8 mouse cellular contexts compared by ENCODE assay signal in the genomic region with DNA sequence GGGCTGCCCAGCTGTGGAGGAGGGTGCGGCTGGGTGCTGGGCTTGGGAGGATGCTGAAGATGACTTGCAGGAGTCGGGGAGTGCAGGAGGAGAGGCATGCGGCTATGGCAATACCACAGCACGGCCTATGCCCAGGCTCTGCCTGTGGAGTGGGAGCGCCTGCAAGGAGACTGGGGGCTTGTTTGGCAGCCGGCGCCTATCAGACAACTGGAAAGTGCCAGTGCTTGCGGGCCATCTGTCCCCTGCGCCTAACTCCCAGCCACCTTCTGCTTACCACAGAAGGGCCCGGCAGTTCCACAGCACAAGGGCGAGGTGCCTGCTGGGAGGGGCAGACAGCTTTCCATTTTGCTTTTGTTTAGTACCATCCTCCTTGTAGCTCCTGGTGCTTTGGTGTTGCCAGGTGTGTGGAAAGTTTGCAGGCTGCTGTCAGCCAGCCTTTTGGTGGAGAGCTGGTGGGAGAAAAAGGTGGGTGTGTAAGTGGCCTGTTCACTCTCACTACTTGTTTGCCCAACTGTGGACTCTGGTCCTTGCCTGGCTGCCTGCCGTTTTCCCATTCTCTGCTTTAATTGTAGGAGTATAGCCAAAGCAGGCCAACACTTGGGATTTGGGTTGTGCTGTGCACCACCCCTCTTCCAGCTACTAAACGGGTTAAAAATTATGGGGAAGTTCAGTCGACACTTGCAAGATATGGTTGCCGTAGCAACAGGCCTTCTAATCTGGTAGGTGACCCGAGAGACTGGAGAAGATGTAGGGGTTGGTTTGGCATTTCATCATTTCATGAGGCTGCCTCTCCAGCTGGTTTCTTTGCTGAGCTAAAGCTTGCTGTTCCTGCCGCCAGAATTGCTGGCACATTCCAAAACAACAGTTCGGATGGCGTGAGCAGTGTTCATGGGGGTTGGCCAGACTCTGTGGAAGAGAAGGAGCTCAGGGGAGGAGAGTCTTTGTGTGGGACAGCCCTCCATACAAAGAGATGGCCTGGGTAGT. TPM values are rescaled to one million over a fixed set of nuclear protein-coding genes. Genes with fewer than 3 reads are reported as not detected.
DNase-seq lines count a peak whose midpoint lies in the region; ATAC-seq lines count a peak whose summit lies in the region.

No protein-coding gene starts in this region.

- H3K4me2 ChIP-seq in heart, embryonic 12.5 days = 0 out of 2 replicates have a peak overlapping the region, but pooled peaks have one; percentile 11

- peak; percentile 42 for DNase-seq in kidney, postnatal 10 days
- DNase-seq in kidney, adult 18-20 months = no peak
- DNase-seq in cerebellum, postnatal 10 days = peak; percentile 82 to 90
- peak; percentile 57 to 79 for DNase-seq in layer of hippocampus, postnatal 14 days (ENCODE audit: low spot score in 2 of 2)
- peak; percentile 73 for DNase-seq in lung, postnatal 10 days
- peak; percentile 52 to 74 for DNase-seq in right cerebral cortex, postnatal 36 days (ENCODE audit: low spot score in 2 of 2)
- no peak for DNase-seq in ovary, postnatal 10 days (ENCODE audit: low spot score)

- no peaks in the 10 kb centered on the region for H3K27me3 ChIP-seq in heart, embryonic 12.5 days (replicated peaks)

- H3K4me3 ChIP-seq in heart, embryonic 12.5 days = no peak overlapping the region

- H3K9ac ChIP-seq in heart, embryonic 12.5 days = no peak overlapping the region

- 0 out of 2 replicates have a peak, but pooled peaks have one; percentile 27 for ATAC-seq in heart, embryonic 12.5 days (ENCODE audit: insufficient number of reproducible peaks, low FRiP score)

- H3K36me3 ChIP-seq in heart, embryonic 12.5 days = 0 out of 2 replicates have a peak, but pooled peaks cover 6% of the 10 kb centered on the region

- peaks cover 74% of the 10 kb centered on the region for H3K4me1 ChIP-seq in heart, embryonic 12.5 days (replicated peaks)

- H3K9me3 ChIP-seq in heart, embryonic 12.5 days (replicated peaks) = no peaks in the 10 kb centered on the region

- H3K27ac ChIP-seq in heart, embryonic 12.5 days (ENCODE audit: poor library complexity, severe bottlenecking) = peak overlapping the region; percentile 24

- WGBS in heart, embryonic 12.5 days = 36% methylated on average over 19 of the region's 19 CpGs

RNA-seq across cellular contexts. Expression of a gene that starts 45.5 kb away (rescaled TPM):
- polyA plus RNA-seq in heart, embryonic 12.5 days (2016; fragmentation: Nextera tagmentation; extraction: Ambion mirVana) = 101 and 105 TPM in 2 replicates
- 100 to 1,000 TPM; 106 to 119 TPM for total RNA-seq in layer of hippocampus, postnatal 14 days (2021)

Comparison
In these comparisons a context has a peak if more than half of its experiments do, and no peak if none do; other contexts are left out.
1. DNase-seq: peak in kidney, postnatal 10 days (single experiment), cerebellum, postnatal 10 days (2 of 2), layer of hippocampus, postnatal 14 days (2 of 2), lung, postnatal 10 days (single experiment) and right cerebral cortex, postnatal 36 days (2 of 2); none in kidney, adult 18-20 months (single experiment) and ovary, postnatal 10 days (single experiment).